Mouse (Mus musculus): Measurements from ENCODE around the gene Mrnip. TPM values are rescaled to one million over a fixed set of nuclear protein-coding genes. Genes with fewer than 3 reads are reported as not detected.
A peak's percentile ranks its signal among the peaks of the same experiment; 100 is the strongest.

The Mrnip gene
- polyA plus RNA-seq, 1 experiment from 2014 or later: 38.8 TPM

- no peak for DNase-seq
- Histone ChIP-seq H3K9ac (replicated peaks; ENCODE audit: low read length) (no peak overlapping the region), H3K36me3 (ENCODE audit: control insufficient read depth, insufficient read depth, low read length) (peaks cover 90% of the 10 kb centered on the region), H3K4me1 (ENCODE audit: control insufficient read depth, insufficient read depth, low read length) (0 out of 2 replicates have a peak, but pooled peaks cover 1% of the 10 kb centered on the region), H3K9me3 (ENCODE audit: control insufficient read depth, low read length) (no peaks in the 10 kb centered on the region), H3K27ac (replicated peaks; ENCODE audit: low read depth, low read length) (no peak overlapping the region), H3K4me3 (replicated peaks; ENCODE audit: low read depth, low read length) (no peak overlapping the region), H3K4me2 (ENCODE audit: low read length) (no peak overlapping the region), H3K27me3 (ENCODE audit: control insufficient read depth, insufficient read depth, low read length) (no peaks in the 10 kb centered on the region)
- no peak for ATAC-seq (ENCODE audit: low FRiP score, low TSS enrichment)
- 93% methylated on average over 9 of the region's 9 CpGs for WGBS
These were observed 29.1 kb downstream of the Mrnip start for GRCm38 (mm10) chr11:50203302-50203827.

GRCm38 (mm10) chr11:50205434-50205833 lies 31.2 kb downstream of the Mrnip start:
- peaks cover 10% of the 10 kb centered on the region for H3K4me1 ChIP-seq (ENCODE audit: control insufficient read depth, insufficient read depth, low read length)

DNA sequence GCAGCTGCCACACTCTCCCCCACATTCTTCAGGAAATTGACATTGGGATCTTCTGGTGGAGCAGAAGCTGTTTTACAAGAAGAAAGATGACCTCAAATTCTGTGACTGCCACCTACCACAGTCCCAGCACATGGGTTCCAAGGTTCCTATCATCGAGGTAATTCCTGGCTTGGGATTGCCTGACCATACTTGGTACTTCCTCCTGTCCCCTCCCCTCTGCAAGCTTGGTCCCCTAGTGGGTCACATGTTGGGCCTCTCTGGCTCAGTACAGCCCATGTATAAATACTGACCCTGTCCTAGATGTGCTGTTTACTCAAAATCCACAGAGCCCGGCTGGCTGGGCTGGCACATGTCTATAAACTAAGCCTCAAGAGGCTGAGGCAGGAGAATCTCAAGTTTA lies 31.8 kb downstream of the Mrnip start:
- H3K4me3 ChIP-seq (replicated peaks; ENCODE audit: low read depth, low read length): no peak overlapping the region
- peaks cover 14% of the 10 kb centered on the region for H3K4me1 ChIP-seq (ENCODE audit: control insufficient read depth, insufficient read depth, low read length)
- no peak overlapping the region for H3K4me2 ChIP-seq (ENCODE audit: low read length)
- H3K9me3 ChIP-seq (ENCODE audit: control insufficient read depth, low read length): no peaks in the 10 kb centered on the region
- DNase-seq (no peak), ATAC-seq (ENCODE audit: low FRiP score, low TSS enrichment) (no peak)
- no peaks in the 10 kb centered on the region for H3K27me3 ChIP-seq (ENCODE audit: control insufficient read depth, insufficient read depth, low read length)
- peaks cover 65% of the 10 kb centered on the region for H3K36me3 ChIP-seq (ENCODE audit: control insufficient read depth, insufficient read depth, low read length)
- H3K9ac ChIP-seq (replicated peaks; ENCODE audit: low read length): no peak overlapping the region
- H3K27ac ChIP-seq (replicated peaks; ENCODE audit: low read depth, low read length): no peak overlapping the region
- WGBS: 94% methylated on average over 2 of the region's 2 CpGs

More at GRCm38 (mm10) chr11:50205434-50205833, 31.2 kb downstream of the Mrnip start:
- Histone ChIP-seq H3K9me3 (ENCODE audit: control insufficient read depth, low read length) (no peaks in the 10 kb centered on the region), H3K9ac (replicated peaks; ENCODE audit: low read length) (no peak overlapping the region), H3K4me3 (replicated peaks; ENCODE audit: low read depth, low read length) (no peak overlapping the region), H3K36me3 (ENCODE audit: control insufficient read depth, insufficient read depth, low read length) (peaks cover 71% of the 10 kb centered on the region), H3K4me2 (ENCODE audit: low read length) (no peak overlapping the region), H3K27ac (replicated peaks; ENCODE audit: low read depth, low read length) (no peak overlapping the region), H3K27me3 (ENCODE audit: control insufficient read depth, insufficient read depth, low read length) (no peaks in the 10 kb centered on the region)
- ATAC-seq (ENCODE audit: low FRiP score, low TSS enrichment): no peak
- WGBS: 93% methylated on average over 3 of the region's 3 CpGs
- DNase-seq: no peak

DNA sequence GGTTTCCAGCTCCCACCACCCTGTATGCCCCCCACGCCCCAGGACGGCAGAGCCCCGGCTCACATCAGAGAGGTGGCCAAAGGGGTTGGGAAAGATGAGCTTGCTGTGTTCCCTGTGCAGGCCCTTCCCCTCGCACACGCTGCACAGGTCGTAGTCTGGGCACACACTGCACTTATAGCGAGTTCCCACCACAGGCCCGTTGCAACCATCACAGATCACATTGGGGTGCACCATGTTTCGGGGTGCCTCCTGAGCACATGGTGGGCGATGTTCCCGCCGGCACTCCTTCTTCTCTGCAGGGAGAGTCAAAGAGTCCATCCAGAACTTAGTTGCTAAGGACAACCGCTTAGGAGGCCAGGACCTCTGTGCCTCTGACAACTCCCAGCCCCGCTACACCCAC lies 33.1 kb downstream of the Mrnip start:
- Histone ChIP-seq H3K4me3 (replicated peaks; ENCODE audit: low read depth, low read length) (no peak overlapping the region), H3K36me3 (ENCODE audit: control insufficient read depth, insufficient read depth, low read length) (peaks cover 52% of the 10 kb centered on the region), H3K9ac (replicated peaks; ENCODE audit: low read length) (no peak overlapping the region), H3K27ac (replicated peaks; ENCODE audit: low read depth, low read length) (no peak overlapping the region), H3K9me3 (ENCODE audit: control insufficient read depth, low read length) (no peaks in the 10 kb centered on the region), H3K27me3 (ENCODE audit: control insufficient read depth, insufficient read depth, low read length) (no peaks in the 10 kb centered on the region), H3K4me1 (ENCODE audit: control insufficient read depth, insufficient read depth, low read length) (peaks cover 16% of the 10 kb centered on the region), H3K4me2 (ENCODE audit: low read length) (no peak overlapping the region)
- no peak for ATAC-seq (ENCODE audit: low FRiP score, low TSS enrichment)
- DNase-seq: no peak
- 93% methylated on average over 14 of the region's 14 CpGs for WGBS

- Histone ChIP-seq H3K4me3 (replicated peaks; ENCODE audit: low read depth, low read length) (no peak overlapping the region), H3K9me3 (ENCODE audit: control insufficient read depth, low read length) (no peaks in the 10 kb centered on the region), H3K9ac (replicated peaks; ENCODE audit: low read length) (no peak overlapping the region), H3K4me2 (ENCODE audit: low read length) (no peak overlapping the region), H3K27me3 (ENCODE audit: control insufficient read depth, insufficient read depth, low read length) (no peaks in the 10 kb centered on the region), H3K36me3 (ENCODE audit: control insufficient read depth, insufficient read depth, low read length) (peaks cover 46% of the 10 kb centered on the region), H3K4me1 (ENCODE audit: control insufficient read depth, insufficient read depth, low read length) (peaks cover 16% of the 10 kb centered on the region), H3K27ac (replicated peaks; ENCODE audit: low read depth, low read length) (no peak overlapping the region)
- no peak for ATAC-seq (ENCODE audit: low FRiP score, low TSS enrichment)
- WGBS: 94% methylated on average over 5 of the region's 5 CpGs
- no peak for DNase-seq
These were observed 33.8 kb downstream of the Mrnip start for GRCm38 (mm10) chr11:50208039-50208438.

GRCm38 (mm10) chr11:50210101-50210504 lies 35.9 kb downstream of the Mrnip start:
- peak; percentile 93 for ATAC-seq (ENCODE audit: low FRiP score, low TSS enrichment)
- H3K27me3 ChIP-seq (ENCODE audit: control insufficient read depth, insufficient read depth, low read length): no peaks in the 10 kb centered on the region
- peak overlapping the region; percentile 87 for H3K4me3 ChIP-seq (replicated peaks; ENCODE audit: low read depth, low read length)
- peaks cover 16% of the 10 kb centered on the region for H3K4me1 ChIP-seq (ENCODE audit: control insufficient read depth, insufficient read depth, low read length)
- H3K4me2 ChIP-seq (ENCODE audit: low read length): peak overlapping the region; percentile 72
- WGBS: 0% methylated on average over 24 of the region's 24 CpGs
- peak overlapping the region; percentile 96 for H3K27ac ChIP-seq (replicated peaks; ENCODE audit: low read depth, low read length)
- H3K36me3 ChIP-seq (ENCODE audit: control insufficient read depth, insufficient read depth, low read length): peaks cover 26% of the 10 kb centered on the region
- peak overlapping the region; percentile 92 for H3K9ac ChIP-seq (replicated peaks; ENCODE audit: low read length)
- H3K9me3 ChIP-seq (ENCODE audit: control insufficient read depth, low read length): no peaks in the 10 kb centered on the region
- peak; percentile 94 for DNase-seq

DNA sequence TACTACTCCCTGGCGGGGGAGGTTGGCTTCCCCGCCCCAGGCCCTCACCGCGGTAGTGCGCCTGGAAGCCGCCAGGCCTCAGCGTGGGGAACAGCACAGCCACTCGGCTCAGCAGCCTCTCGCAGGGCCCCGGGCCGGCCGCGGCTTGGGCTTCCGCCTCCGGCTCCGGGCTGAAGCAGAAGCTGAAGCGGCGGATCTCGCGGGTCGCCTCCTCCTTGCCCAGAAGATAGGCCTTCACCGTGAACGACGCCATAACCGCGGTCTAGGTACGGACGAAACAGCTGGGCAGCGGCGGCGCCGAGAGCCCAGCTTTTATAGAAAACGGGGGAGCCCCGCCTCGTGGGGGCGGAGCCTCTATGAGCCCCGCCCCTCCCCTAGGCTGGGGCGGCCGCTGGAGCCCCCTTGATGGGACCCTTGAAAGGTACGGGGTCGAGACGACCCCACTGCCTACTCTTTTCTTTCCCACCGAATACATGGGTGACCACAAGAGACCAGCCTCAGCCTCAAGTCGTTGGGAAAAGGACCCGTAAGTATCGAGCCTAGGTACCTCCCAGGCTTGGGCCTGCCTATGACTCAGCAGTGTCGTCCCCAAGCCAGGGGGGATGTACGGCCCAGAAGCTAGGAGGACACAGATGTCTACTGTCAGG lies 36.4 kb downstream of the Mrnip start, which contains the start of the genes Sqstm1 and Mgat4b:
Gene Sqstm1, minus strand, starts transcription at position 323 of the 647 bp plus-strand sequence.
Gene Mgat4b, plus strand, starts transcription at position 386 of the 647 bp plus-strand sequence.
- H3K4me2 ChIP-seq (ENCODE audit: low read length): peak within 1 kb of the TSS; percentile 72
- peaks cover 21% of the 10 kb centered on the region for H3K4me1 ChIP-seq (ENCODE audit: control insufficient read depth, insufficient read depth, low read length)
- no peaks in the 10 kb centered on the region for H3K27me3 ChIP-seq (ENCODE audit: control insufficient read depth, insufficient read depth, low read length)
- H3K36me3 ChIP-seq (ENCODE audit: control insufficient read depth, insufficient read depth, low read length): peaks cover 21% of the 10 kb centered on the region
- WGBS: under 1% methylated on average over 48 of the region's 48 CpGs
- peak within 1 kb of the TSS; percentile 96 for H3K27ac ChIP-seq (replicated peaks; ENCODE audit: low read depth, low read length)
- peak within 1 kb of the TSS; percentile 87 for H3K4me3 ChIP-seq (replicated peaks; ENCODE audit: low read depth, low read length)
- peak within 1 kb of the TSS; percentile 92 for H3K9ac ChIP-seq (replicated peaks; ENCODE audit: low read length)
- H3K9me3 ChIP-seq (ENCODE audit: control insufficient read depth, low read length): no peaks in the 10 kb centered on the region
- ATAC-seq (ENCODE audit: low FRiP score, low TSS enrichment) (peak; percentile 80), DNase-seq (peak; percentile 92)

GRCm38 (mm10) chr11:50211322-50212059 lies 37.2 kb downstream of the Mrnip start:
- peak overlapping the region; percentile 96; the same call in 1 of the 2 replicates for H3K27ac ChIP-seq (replicated peaks; ENCODE audit: low read depth, low read length)

More at GRCm38 (mm10) chr11:50211322-50212059, 37.2 kb downstream of the Mrnip start:
- 94% methylated on average over 3 of the region's 3 CpGs for WGBS
- H3K27me3 ChIP-seq (ENCODE audit: control insufficient read depth, insufficient read depth, low read length): no peaks in the 10 kb centered on the region
- peak overlapping the region; percentile 87 for H3K4me3 ChIP-seq (replicated peaks; ENCODE audit: low read depth, low read length)
- H3K9ac ChIP-seq (replicated peaks; ENCODE audit: low read length): no peak overlapping the region; the same call in 1 of the 2 replicates
- ATAC-seq (ENCODE audit: low FRiP score, low TSS enrichment): no peak
- no peaks in the 10 kb centered on the region for H3K9me3 ChIP-seq (ENCODE audit: control insufficient read depth, low read length)
- no peak for DNase-seq
- H3K4me1 ChIP-seq (ENCODE audit: control insufficient read depth, insufficient read depth, low read length): peaks cover 22% of the 10 kb centered on the region
- peak overlapping the region; percentile 72 for H3K4me2 ChIP-seq (ENCODE audit: low read length)
- H3K36me3 ChIP-seq (ENCODE audit: control insufficient read depth, insufficient read depth, low read length): peaks cover 12% of the 10 kb centered on the region
